Mouse (Mus musculus) left cerebral cortex, adult 8-10 months (tissue): ENCODE data around the gene Perm1. TPM values are rescaled to one million over a fixed set of nuclear protein-coding genes. Genes with fewer than 3 reads are reported as not detected.

Experiments used
- DNase-seq, 2 experiments: peaks; one replicate each; pipeline ENCODE4 v3.0.0; 2022; ENCODE audit warnings: low spot score in 2 of 2
- microRNA-seq, 2 experiments: library from miRNA; unstranded; fragments of <30 nt; microRNA quantifications; one replicate each; pipeline ENCODE4 v1.2.0; 2022
- total RNA-seq, 4 experiments: library from RNA; stranded (reverse); gene quantifications; 2 replicates each; pipeline ENCODE4 v1.2.4; 2022

Perm1 gene
- total RNA-seq, 4 experiments from 2014 or later = 0.34 to 0.59 (median 0.51) TPM

DNA sequence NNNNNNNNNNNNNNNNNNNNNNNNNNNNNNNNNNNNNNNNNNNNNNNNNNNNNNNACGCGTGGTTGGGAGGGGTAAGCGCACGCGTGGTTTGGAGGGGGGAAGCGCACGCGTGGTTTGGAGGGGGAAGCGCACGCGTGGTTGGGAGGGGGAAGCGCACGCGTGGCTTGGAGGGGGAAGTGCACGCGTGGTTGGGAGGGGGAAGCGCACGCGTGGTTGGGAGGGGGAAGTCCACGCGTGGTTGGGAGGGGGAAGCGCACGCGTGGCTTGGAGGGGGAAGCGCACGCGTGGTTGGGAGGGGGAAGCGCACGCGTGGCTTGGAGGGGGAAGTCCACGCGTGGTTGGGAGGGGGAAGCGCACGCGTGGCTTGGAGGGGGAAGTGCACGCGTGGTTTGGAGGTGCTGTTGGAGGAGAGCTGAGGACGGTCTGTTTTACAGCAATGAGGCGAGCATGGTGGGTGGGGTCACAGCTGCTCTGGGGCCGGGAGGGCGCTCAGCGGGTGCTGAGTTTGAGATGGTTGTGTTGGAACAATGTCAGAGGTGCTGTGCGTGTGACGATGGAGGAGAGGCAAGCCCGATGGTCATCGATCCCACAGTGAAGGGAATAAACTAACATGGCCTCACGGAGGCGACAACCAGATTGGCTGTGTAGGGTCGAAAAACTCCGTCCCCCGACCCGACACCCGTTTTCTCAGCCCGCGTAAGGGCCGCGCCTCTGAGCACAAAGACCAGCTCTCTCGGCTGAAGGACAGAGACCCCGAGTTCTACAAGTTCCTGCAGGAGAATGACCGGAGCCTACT is 21.2 kb downstream of the Perm1 start:
- DNase-seq = no peak

DNA sequence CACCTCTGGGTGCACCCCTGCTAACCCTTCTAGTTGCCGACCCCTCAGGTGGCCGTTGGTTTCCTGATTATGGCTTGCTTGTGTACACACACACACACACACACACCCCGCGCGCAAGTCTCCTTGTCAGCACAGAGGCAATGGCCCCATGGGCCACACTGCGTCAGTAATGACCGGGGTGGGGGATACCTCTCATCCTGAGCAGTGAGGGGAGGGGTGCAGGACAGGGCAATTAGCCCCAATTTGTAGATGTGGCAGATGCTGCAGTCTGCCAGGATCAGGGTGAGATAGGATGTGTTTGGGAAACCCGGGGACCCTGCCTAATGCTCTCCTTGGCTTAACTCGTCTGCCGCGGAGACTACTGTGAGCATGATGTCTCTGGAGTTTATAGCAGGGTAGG is 33.9 kb downstream of the Perm1 start:
- DNase-seq = no peak

DNA sequence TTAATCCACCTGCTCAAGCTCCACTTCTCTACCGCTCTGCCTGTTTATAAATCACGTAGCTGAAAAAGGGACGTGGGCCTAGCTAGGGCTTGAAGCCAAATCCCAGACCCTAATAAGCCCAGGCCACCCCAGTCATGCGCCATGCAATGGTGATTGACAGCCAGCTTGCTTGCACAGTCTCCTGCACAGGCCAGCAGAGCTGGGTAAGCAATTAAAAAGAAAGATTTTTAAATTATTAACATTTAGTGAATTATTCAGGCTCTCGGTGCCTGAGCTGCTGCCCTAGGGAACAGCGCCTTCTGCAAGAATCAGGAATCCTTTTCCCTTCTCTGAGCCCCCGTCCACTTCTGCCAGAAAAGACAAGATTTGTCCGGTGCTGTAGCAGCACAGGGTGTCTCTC is 35.4 kb downstream of the Perm1 start:
- no peak for DNase-seq

DNA sequence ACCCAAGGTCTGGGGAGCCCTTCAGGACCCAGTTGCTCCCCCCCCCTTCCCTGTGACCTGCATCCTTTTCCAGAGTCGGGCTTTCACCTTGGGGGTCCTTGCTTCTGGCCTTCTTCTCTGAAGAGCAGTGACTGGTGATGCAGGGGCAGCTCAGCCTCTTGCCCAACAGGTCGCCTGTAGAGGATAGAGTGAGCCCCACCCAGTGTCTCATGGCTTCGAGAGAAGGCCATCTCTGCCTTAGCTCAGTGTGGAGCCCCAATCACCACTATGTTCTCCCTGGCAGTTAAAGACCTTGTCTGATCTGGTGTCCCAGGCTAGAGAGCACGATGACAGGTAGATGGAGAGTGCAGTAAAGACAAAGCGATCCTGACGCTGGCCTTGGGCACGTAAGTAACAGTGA is 36.5 kb downstream of the Perm1 start:
- no peak for DNase-seq

DNA sequence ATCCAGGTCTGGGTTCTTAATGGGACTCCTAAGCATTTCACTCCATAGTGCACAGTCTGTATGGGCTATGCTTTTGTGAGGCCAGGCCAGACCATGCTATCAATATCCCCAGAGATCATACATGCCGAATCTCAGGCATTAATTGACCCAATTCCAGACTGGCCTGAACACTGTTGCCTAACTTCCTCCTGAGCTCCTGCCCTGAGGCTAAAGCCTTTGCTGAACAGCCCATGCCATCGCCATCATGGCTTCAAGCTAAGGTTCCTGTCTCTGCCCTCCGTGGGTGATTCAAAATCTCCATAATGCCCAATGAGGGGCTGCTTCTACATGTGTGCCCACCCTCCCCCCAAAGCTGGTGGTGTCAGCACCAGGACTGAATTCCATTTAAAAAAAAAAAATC is 37.0 kb downstream of the Perm1 start:
- no peak for DNase-seq

DNA sequence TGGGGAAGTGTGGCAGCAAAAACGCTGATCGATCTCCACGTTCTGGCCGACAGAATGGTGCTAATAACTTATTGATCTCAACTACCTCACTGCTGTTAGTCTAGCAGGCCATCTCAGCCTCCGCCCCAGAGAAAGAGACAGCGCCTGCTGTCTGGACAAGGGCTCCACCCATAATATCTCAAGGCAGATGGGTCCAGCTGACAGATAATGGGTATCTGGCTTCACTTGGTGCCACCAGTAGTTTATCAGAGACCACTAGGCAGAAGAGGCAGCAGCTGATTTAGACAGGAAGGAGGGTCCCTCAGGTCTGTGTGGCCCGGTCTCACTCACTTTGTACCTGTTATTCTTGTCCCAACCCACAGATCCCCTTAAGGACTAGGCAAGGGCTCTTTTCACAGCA is 37.4 kb downstream of the Perm1 start:
- DNase-seq = no peak

DNA sequence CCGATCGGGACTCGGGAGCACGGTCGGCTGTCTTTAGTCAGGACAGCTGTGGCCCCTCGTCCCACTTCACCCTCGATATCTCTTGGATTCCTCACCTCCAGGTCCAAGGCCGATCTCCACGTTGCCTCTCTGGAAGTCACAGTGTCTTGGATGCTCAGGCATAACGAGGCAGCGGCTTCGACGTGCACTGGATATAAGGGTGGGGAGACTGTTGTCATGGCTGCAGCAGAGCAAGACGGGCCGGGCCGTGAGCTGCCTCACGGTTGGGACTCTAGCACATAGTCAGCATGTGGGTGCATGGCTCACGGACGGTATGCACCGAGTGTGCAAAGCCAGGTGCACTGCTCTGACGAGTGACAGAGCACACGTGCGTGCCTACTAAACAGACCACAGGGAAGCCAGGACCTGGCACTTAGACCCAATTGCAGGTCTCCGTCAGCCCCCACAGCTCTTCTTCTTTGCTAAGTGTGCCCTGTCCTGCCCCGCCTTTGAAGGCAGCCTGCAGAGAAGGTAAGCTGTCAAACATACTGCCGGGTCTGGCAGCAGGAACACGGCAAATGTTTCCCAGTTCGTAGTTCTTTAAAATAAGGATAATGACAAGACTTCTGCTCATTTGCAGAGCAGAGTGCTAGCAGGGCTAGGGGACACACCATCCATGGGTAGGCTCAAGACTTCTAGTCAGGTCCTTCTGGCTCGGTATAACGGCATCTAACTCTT is 38.9 kb downstream of the Perm1 start:
- DNase-seq = no peak

DNA sequence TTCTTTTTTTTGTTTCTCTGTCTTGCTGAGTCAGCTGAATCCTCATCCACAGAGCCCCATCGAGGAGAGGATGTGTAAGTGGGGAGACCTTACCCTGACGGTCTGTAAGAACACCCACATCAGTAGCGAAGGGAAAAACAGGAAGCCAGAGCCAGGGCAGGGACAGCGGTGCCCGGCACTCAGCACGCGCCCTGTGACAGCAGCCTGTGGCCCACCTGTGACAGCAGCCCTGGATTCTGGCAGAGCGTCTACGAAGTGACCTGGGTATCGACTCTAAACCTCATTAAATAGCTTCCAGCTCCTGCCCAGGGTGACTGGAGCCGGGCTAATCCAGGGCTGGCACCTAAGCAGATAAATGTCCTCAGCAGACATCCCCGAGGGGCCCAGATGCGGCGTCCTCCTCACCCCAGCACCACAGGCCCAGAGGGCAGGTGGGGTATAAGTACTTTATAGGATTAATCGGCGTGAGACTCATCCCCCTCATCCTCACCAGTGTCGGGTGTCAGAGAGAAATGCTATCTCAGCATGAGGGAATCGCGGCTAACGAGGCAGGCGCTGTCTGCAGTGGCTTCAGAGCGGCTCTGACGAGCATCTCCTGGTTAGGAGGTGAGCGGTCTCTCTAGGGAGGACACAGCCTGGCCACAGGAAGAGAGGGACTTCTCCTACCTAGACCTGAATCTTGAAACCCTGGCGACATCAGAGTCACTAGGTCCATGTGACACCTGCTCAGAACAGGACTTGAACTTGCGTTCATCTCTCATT is 39.6 kb downstream of the Perm1 start, which contains the start of gene Samd11:
Gene Samd11, minus strand, starts transcription at position 580 of the 762 bp plus-strand sequence.
- no peak for DNase-seq

Small RNAs within 50 kb of the gene (microRNA-seq; reads per million reads assigned to microRNA genes)
- 1.7 to 3.3 reads per million in 2 experiments for gene Mir7658

Other genes starting within 250 kb of the Perm1 start
- gene B3galt6, start 223.2 kb upstream of the Perm1 start, total RNA-seq = 10 to 100 TPM in 2 of 4 experiments, 1 to 10 TPM in 2; 9.3 to 12.6 (median 10.5) TPM
- gene Sdf4, start 223.0 kb upstream of the Perm1 start, total RNA-seq = 100 to 1,000 TPM; 206 to 235 (median 221) TPM
- 1 to 10 TPM in 3 of 4 experiments, under 1 TPM in 1; 0.91 to 3.5 (median 1.5) TPM for gene Tnfrsf4, start 202.0 kb upstream of the Perm1 start, total RNA-seq
- gene Tnfrsf18, start 189.7 kb upstream of the Perm1 start, total RNA-seq = not detected
- under 1 TPM; 0.30 to 0.64 (median 0.44) TPM for gene Ttll10, start 156.5 kb upstream of the Perm1 start, total RNA-seq
- gene 9430015G10Rik, start 105.9 kb upstream of the Perm1 start, total RNA-seq = 10 to 100 TPM; 28.4 to 30.7 (median 29.0) TPM
- under 1 TPM; 0.49 to 0.72 (median 0.60) TPM for gene Rnf223, start 85.4 kb upstream of the Perm1 start, total RNA-seq
- gene Agrn, start 18.4 kb upstream of the Perm1 start, total RNA-seq = 100 to 1,000 TPM; 117 to 126 (median 122) TPM
- 1 to 10 TPM; 1.2 to 3.3 (median 2.4) TPM for gene Isg15, start 15.1 kb upstream of the Perm1 start, total RNA-seq
- gene AW011738, start 12.6 kb upstream of the Perm1 start, total RNA-seq = 1 to 10 TPM; 5.9 to 7.5 (median 7.0) TPM
- gene Plekhn1, start 19.0 kb downstream of the Perm1 start, total RNA-seq = 10 to 100 TPM; 33.2 to 40.5 (median 38.6) TPM
- gene Noc2l, start 20.1 kb downstream of the Perm1 start, total RNA-seq = 10 to 100 TPM; 64.5 to 70.3 (median 68.1) TPM
- gene Samd11, start 39.8 kb downstream of the Perm1 start, total RNA-seq = 1 to 10 TPM; 4.7 to 8.3 (median 7.7) TPM
- gene Vmn2r-ps159, start 115.2 kb downstream of the Perm1 start, total RNA-seq = not detected